Mouse (Mus musculus) ES-E14 (cell line): ENCODE results near the gene Il18.

Source experiments
- HCFC1 ChIP-seq: IDR thresholded peaks from 2 replicates; pipeline ENCODE4 v1.6.1; 2012; ENCODE audit warnings: low read length, inconsistent platforms, borderline replicate concordance; ENCODE audit not compliant: insufficient read depth
- ZC3H11A ChIP-seq: IDR thresholded peaks from 2 replicates; pipeline ENCODE4 v1.6.1; 2012; ENCODE audit warnings: low read depth, mild to moderate bottlenecking, inconsistent platforms, low read length, borderline replicate concordance
- ZNF384 ChIP-seq: IDR thresholded peaks from 2 replicates; pipeline ENCODE4 v1.6.1; 2012; ENCODE audit warnings: low read depth, low read length, inconsistent platforms

DNA sequence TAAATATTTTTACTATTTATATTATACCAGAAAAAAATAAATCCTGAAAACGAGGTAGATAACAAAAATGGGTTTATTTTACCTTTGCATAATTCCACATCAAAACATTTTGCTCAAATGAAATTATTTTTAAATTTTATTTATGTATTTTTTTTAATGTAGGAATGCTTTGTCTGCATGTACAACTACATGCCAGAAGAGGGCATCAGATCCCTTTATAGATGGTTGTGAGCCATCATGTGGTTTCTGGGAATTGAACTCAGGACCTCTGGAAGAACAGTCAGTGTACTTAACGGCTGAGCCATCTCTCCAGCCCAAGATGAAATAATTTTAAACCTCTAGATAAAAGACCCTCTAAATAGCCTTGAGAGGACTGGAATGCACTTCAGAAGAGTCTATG, 33.1 kb upstream of the Il18 start:
- no peak for TF ChIP-seq ZNF384
- TF ChIP-seq HCFC1 = no peak
- TF ChIP-seq ZC3H11A = no peak
